Mouse (Mus musculus): Measurements from ENCODE around the gene Cd4.

The Cd4 gene

GRCm38 (mm10) chr6:124887986-124888385 lies at the start of gene Cd4:
Cd4 (minus strand) TSS chr6:124888221.
- DNase-seq (ENCODE audit: low spot score in 2 of 2), result no peak

GRCm38 (mm10) chr6:124937493-124937892 lies 49.5 kb upstream of the Cd4 start:
- no peak for DNase-seq (ENCODE audit: low spot score in 2 of 2)

- DNase-seq (ENCODE audit: low spot score in 2 of 2), result no peak
Observed at GRCm38 (mm10) chr6:124936681-124937080, 48.7 kb upstream of the Cd4 start.

- DNase-seq (ENCODE audit: low spot score in 2 of 2), result no peak
Observed at GRCm38 (mm10) chr6:124934670-124935069, 46.6 kb upstream of the Cd4 start.

GRCm38 (mm10) chr6:124933127-124933526 lies 45.1 kb upstream of the Cd4 start:
- DNase-seq (ENCODE audit: low spot score in 2 of 2), result no peak

- no peak for DNase-seq (ENCODE audit: low spot score in 2 of 2)
Observed at GRCm38 (mm10) chr6:124932314-124932695, 44.3 kb upstream of the Cd4 start.

GRCm38 (mm10) chr6:124931525-124932313 lies 43.7 kb upstream of the Cd4 start:
- no peak for DNase-seq (ENCODE audit: low spot score in 2 of 2)

- peak; percentile 97 to 99 for DNase-seq (ENCODE audit: low spot score in 2 of 2)
Observed at GRCm38 (mm10) chr6:124930754-124931524, 42.9 kb upstream of the Cd4 start, which contains the start of gene Mlf2. Mlf2 (plus strand) TSS chr6:124931386.

- DNase-seq (ENCODE audit: low spot score in 2 of 2), result no peak
Observed at GRCm38 (mm10) chr6:124930231-124930630, 42.2 kb upstream of the Cd4 start.

- DNase-seq (ENCODE audit: low spot score in 2 of 2), result no peak
Observed at GRCm38 (mm10) chr6:124925941-124926340, 37.9 kb upstream of the Cd4 start.

- DNase-seq (ENCODE audit: low spot score in 2 of 2), result no peak
Observed at GRCm38 (mm10) chr6:124925173-124925793, 37.3 kb upstream of the Cd4 start.

- DNase-seq (ENCODE audit: low spot score in 2 of 2), result no peak
Observed at GRCm38 (mm10) chr6:124921539-124921938, 33.5 kb upstream of the Cd4 start.

- no peak for DNase-seq (ENCODE audit: low spot score in 2 of 2)
Observed at GRCm38 (mm10) chr6:124920318-124921085, 32.5 kb upstream of the Cd4 start.

- DNase-seq (ENCODE audit: low spot score in 2 of 2), result no peak
Observed at GRCm38 (mm10) chr6:124919695-124920317, 31.8 kb upstream of the Cd4 start, which contains the start of gene Ptms. Ptms (minus strand) TSS chr6:124920103.

- DNase-seq (ENCODE audit: low spot score in 2 of 2), result no peak
Observed at GRCm38 (mm10) chr6:124918890-124919627, 31.0 kb upstream of the Cd4 start.

GRCm38 (mm10) chr6:124918331-124918690 lies 30.3 kb upstream of the Cd4 start:
- DNase-seq (ENCODE audit: low spot score in 2 of 2), result no peak

- DNase-seq (ENCODE audit: low spot score in 2 of 2), result peak; percentile 26 to 46
Observed at GRCm38 (mm10) chr6:124917518-124918330, 29.7 kb upstream of the Cd4 start.

GRCm38 (mm10) chr6:124916695-124917517 lies 28.9 kb upstream of the Cd4 start:
- peak; percentile 80 to 89 for DNase-seq (ENCODE audit: low spot score in 2 of 2)
